Mouse (Mus musculus) layer of hippocampus, adult 2 months (tissue): Measurements from ENCODE around the gene Adck2. TPM values are rescaled to one million over a fixed set of nuclear protein-coding genes. Genes with fewer than 3 reads are reported as not detected.

Experiments used
- DNase-seq, 2 experiments: peaks; one replicate each; pipeline ENCODE4 v3.0.0; 2022; ENCODE audit warnings: low spot score in 2 of 2
- H3K27ac ChIP-seq: fragments of 200-600 bp; 2 replicates; pipeline ENCODE4 v1.8.1; 2022
- H3K4me3 ChIP-seq: fragments of 200-600 bp; 2 replicates; pipeline ENCODE4 v1.8.1; 2022; ENCODE audit warnings: mild to moderate bottlenecking
- CTCF ChIP-seq: fragments of 200-600 bp; conservative IDR thresholded peaks from 2 replicates; pipeline ENCODE4 v1.8.1; 2022; ENCODE audit warnings: antibody characterized with exemption, mild to moderate bottlenecking, moderate library complexity
- long read RNA-seq, 2 experiments: library from polyadenylated mRNA; stranded (forward); transcript quantifications; one replicate each; pipeline ENCODE4 v2.0.0; 2021; ENCODE audit warnings: borderline mapping rate in 2 of 2
- total RNA-seq, 2 experiments: library from RNA; stranded (reverse); gene quantifications; 2 replicates each; pipeline ENCODE4 v1.2.3; 2021

The Adck2 gene
- 10 to 100 TPM; 27.5 to 32.0 TPM for total RNA-seq
- long read RNA-seq, experiment 1, transcript Adck2-204 (8 exons, 3,542 nt): major isoform, 7 of 9 reads
- long read RNA-seq, experiment 1, partial matches to known transcripts: 1 of 9 reads
- long read RNA-seq, experiment 1, other reads (novel, unspliced or antisense): 1 of 9 reads
- long read RNA-seq, experiment 2, transcript Adck2-204 (8 exons, 3,542 nt): major isoform, 11 of 11 reads
- long read RNA-seq, experiment 2, partial matches to known transcripts: 0 of 11 reads
- long read RNA-seq, experiment 2, other reads (novel, unspliced or antisense): 0 of 11 reads

- peak; percentile 76 to 85 for DNase-seq
- peak; percentile 56 for TF ChIP-seq CTCF
- peak within 1 kb of the TSS; percentile 97 for H3K27ac ChIP-seq
- H3K4me3 ChIP-seq: peak within 1 kb of the TSS; percentile 91
These were observed at the start of gene Adck2 for GRCm38 (mm10) chr6:39573791-39574554. TSS of gene Adck2 (plus strand) at chr6:39573873.

- H3K4me3 ChIP-seq: no peak overlapping the region
- no peak for DNase-seq
- TF ChIP-seq CTCF: no peak
- H3K27ac ChIP-seq: peak overlapping the region; percentile 91; the same call in 1 of the 2 replicates
These were observed 46.9 kb upstream of the Adck2 start for GRCm38 (mm10) chr6:39526797-39527196.

GRCm38 (mm10) chr6:39527337-39527784 lies 46.3 kb upstream of the Adck2 start:
- Histone ChIP-seq H3K27ac (peak overlapping the region; percentile 91), H3K4me3 (peak overlapping the region; percentile 34)
- no peak for DNase-seq
- no peak for TF ChIP-seq CTCF

DNA sequence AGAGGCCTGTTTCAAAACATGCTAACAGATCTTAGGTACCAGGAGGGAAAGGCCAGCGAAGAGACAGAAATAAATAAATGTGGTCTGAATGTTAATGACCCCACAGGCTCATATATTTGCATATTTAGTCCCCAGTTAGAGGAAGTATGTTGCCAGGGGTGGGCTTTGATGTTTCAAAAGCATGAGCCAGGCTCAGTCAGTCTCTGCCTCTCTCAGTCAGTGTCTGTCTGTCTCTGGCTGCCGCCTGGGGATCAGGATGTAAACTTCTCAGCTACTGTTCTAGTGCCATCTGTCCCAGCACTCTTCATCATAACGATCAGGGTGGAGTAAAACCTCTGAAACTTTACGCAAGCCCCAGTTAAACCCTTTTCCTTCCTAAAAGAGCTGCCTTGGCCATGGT lies 45.9 kb upstream of the Adck2 start:
- peak in 1 of 2 experiments; percentile 52 for DNase-seq
- peak overlapping the region; percentile 34 for H3K4me3 ChIP-seq
- H3K27ac ChIP-seq: peak overlapping the region; percentile 91

DNA sequence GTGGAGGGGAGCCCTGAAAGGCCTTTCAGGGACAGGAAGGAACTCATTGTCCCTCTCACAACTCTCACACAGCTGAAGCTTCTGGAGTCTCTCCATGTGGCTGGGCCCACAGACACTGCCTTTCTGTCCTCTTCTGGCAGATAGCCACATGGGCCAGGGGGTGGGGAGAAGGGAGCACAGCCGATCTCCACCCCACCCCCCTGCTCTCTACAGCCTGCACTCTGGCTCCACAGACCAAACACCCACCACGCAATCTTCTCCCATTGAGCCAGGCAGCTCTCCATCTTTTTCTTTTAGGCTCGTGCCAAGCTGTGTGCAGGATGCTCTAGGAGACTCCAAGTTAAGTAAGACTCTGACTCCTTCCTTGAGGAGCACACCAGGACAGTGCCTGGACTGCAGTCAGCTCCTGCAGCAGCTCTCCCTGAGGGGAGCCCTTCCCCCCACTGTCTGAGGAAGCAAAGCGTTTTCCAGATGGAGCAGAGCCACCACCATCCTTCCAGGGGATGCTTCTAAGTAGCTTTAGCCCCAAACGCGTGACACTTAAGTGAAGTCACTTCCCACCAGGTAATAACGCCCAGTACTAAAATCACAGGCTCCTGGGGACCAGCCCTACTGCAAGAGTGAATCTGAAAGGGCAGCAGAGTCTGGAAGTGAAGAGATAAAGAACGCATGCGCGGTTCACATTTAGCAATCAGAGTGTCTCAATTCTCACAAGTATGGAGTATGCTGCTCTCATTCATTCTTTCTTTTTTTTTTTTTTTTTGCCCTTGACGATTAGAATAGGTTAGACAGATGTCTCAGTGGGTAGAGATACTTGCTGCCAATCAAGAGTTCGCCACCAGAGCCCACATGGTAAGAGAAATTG lies 44.8 kb upstream of the Adck2 start:
- peak overlapping the region; percentile 91 for H3K27ac ChIP-seq
- no peak for TF ChIP-seq CTCF
- H3K4me3 ChIP-seq: peak overlapping the region; percentile 34
- DNase-seq: peak; percentile 78 to 83

More for the DNA sequence above, 45.9 kb upstream of the Adck2 start:
- TF ChIP-seq CTCF: no peak

DNA sequence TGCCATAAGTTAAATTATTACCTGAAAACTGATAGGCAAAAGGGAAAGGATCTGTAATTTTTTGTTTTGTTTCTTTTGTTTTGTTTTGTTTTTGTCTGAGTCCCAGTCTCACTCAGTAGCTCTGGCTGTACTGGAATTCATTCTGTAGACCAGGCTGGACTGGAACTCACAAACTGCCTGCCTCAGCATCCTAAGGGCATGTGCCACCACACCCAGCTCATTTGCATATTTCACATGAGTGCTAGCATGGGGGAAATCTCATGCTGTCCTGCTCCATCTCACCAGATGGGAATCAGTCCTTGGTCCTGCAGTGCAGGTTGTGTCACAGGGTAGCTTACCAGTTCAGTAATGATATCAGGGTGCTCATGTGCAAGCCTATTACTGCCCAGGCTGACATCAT lies 38.7 kb upstream of the Adck2 start:
- TF ChIP-seq CTCF: no peak
- no peak for DNase-seq
- no peak overlapping the region for H3K27ac ChIP-seq

DNA sequence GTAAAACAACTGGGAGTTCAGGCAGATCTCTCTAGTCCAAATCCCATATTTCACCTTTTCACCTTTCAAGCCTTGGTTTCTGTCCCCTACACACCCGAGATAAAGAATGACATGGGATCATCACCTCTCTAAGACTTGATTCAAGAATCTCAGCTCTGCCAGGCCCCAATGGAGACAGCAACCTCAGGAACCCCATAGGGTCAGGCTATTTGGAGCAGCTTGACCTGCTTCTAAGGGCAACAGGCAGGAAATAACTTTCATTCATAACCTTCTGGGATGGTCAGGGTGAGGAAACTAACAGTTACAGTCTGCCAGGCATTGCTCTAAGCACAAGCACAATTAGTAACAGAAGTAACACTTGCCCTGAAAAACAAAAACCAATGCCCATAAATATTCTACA lies 37.1 kb upstream of the Adck2 start:
- DNase-seq: no peak
- Histone ChIP-seq H3K4me3 (no peak overlapping the region), H3K27ac (no peak overlapping the region)
- no peak for TF ChIP-seq CTCF

More for the DNA sequence above, 38.7 kb upstream of the Adck2 start:
- no peak overlapping the region for H3K4me3 ChIP-seq

- Histone ChIP-seq H3K27ac (no peak overlapping the region), H3K4me3 (no peak overlapping the region)
- no peak for TF ChIP-seq CTCF
- DNase-seq: no peak
These were observed 36.4 kb upstream of the Adck2 start for GRCm38 (mm10) chr6:39537276-39537675.

DNA sequence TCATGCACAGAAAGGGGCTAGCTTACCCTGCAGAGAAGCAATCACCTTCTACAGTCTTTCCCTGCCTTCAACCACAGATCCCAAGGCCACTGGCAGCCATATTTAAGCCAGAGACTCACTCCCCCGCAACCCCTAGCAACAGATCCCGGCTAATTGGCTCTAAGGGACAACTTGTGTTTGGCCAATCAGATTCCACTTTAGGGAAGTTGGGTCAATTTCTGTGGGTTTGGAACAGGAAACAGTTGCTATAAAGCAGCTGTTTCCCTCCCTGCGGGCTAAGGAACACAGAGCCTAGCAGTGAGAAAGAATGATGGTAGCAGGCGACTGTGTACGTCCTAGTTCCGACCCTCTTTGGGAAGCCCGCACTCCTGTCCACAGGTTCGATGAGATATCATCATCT lies 35.4 kb upstream of the Adck2 start:
- no peak for DNase-seq
- no peak for TF ChIP-seq CTCF
- H3K27ac ChIP-seq: no peak overlapping the region
- no peak overlapping the region for H3K4me3 ChIP-seq

DNA sequence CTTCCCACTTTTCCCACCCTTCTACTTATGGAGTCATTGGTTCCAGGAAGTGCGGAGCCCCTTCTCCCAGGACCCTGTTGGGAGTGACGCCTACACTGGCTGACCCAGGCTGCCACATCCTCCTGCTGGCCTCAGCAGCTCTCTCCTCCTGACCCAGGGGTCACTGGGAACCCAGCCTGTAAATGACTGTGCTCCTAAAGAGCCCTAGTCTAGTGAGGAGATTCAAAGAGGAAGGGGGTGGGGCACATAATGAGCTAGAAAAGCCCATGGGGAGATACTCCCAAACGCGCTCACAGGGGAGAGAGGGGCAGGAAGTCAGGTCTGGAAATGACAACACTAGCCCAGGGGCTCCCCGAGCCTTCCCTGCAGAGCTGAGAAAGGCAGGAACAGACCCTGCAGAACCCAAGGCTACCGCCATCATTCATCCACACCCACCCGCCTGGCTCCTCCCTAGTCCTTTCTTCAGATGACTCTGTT lies 34.0 kb upstream of the Adck2 start:
- no peak overlapping the region for H3K4me3 ChIP-seq
- DNase-seq: no peak
- 0 out of 2 replicates have a peak overlapping the region, but pooled peaks have one; percentile 2 for H3K27ac ChIP-seq
- no peak for TF ChIP-seq CTCF

DNA sequence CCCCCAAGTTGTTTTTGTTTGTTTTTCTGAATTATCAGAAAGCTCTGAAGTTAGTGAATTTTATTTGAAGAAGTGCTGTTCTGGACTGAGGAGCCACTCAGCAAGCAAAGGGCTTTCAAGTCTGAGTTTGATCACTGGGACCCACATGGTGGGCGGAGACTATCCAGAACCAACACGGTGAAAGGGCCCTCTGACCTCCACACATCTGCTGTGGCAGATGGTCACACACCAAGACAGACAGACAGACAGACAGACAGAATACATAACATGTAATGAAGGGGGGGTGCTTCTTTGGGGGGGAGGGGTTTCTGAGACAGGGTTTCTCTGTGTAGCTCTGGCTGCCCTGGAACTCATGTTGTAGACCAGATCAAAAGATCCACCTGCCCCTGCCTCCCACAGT lies 33.1 kb upstream of the Adck2 start:
- TF ChIP-seq CTCF: no peak

More for the DNA sequence above, 33.1 kb upstream of the Adck2 start:
- Histone ChIP-seq H3K27ac (no peak overlapping the region), H3K4me3 (no peak overlapping the region)
- DNase-seq: no peak
